Mouse (Mus musculus) right cerebral cortex, adult 18-20 months (tissue): ENCODE results near the gene Tnk1.

ENCODE experiments used
- DNase-seq: peaks from one replicate; pipeline ENCODE4 v3.0.0; 2022; ENCODE audit warnings: mixed read lengths

The Tnk1 gene

GRCm38 (mm10) chr11:69858113-69858998 lies at the start of gene Tnk1:
Tnk1 (minus strand) TSS chr11:69858730.
- DNase-seq, result no peak

DNA sequence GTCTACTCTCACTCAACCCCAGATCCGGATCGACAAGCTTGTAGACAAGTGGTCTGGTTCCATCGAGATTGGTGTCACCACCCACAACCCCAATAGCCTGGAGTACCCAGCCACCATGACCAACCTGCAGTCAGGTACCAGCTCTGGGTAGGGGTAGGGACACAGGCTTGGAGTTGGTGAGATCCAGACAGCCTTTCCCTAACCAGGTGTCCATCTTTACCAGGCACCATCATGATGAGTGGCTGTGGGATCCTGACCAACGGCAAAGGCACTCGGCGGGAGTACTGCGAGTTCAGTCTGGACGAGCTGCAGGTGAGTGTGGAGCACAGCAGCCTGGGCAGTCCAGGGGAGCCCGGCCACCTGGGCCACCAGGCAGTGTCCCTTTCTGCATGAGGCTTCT lies 45.8 kb upstream of the Tnk1 start:
- no peak for DNase-seq

GRCm38 (mm10) chr11:69902972-69903371 lies 44.4 kb upstream of the Tnk1 start:
- DNase-seq, result no peak

GRCm38 (mm10) chr11:69901993-69902392 lies 43.5 kb upstream of the Tnk1 start:
- peak; percentile 20 for DNase-seq

- peak; percentile 98 for DNase-seq
Observed at GRCm38 (mm10) chr11:69901406-69901846, 42.9 kb upstream of the Tnk1 start.

DNA sequence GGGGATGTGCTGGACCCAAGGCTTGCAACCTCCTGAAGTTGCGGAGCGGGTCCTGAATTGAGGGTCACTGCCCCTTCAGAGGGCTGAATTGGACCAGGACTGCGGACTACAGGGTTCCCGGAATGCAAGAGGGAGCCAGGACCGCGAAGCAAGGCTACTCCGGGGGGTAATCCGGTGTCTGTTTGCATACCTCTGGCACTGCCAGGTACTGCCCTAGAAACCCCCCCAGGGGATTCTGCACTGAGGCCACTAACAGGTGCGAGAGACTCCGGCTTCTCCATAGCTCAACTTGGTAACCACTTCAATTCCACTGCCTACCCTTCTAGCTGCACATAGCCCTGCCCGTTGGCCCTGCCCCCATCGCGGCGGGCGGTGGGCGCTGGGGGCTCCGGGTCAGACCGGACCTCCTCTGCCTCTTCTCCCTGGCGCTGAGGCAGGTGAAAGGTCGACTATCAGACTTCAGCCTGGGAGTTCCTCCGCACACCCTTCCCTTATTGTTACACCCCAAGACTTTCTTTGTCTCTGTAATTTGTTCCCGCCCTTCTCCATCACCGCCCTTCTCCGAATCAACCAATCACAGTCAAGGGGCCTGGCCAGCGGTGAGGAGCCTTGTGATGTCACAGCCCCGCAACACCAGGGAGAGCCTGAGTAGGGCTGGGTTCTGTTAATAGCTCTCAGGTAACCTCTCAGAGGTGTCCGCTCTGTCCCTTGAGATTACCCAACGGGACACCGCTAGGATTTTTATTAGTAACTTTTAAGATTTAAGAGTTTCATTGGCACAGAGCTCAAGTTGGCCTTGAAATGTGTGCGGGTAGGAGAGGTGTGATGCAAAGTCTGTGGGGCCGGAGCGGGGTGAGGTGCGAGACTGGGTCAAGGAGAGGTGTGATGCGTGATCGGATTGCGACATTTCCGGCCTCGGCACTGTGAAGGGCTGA lies 42.2 kb upstream of the Tnk1 start, which contains the start of the genes 2810408A11Rik and Neurl4:
2810408A11Rik (minus strand) TSS at position 517 of the 935 bp plus-strand sequence.
Neurl4 (plus strand) TSS at position 602 of the 935 bp plus-strand sequence.
- DNase-seq, result peak; percentile 93

DNA sequence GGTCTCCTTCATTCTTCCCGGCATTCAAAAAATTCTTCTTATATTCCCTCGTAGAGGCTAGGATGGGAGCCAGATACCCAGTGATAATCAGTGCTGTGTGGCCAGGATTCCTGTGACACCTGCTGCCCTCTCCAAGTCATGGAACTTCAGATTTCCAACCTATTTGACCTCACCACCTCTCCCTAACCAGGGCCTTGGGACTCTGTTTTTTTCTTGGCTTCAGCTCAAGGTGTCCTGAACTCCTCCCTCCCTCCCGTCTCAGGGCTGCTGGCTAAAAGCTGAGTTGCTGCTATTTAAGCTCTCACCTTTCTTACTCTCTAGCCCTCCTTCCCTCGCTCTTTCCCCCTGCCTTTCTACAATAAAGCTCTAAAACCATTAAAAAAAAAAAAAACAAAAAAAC lies 41.3 kb upstream of the Tnk1 start:
- no peak for DNase-seq

DNA sequence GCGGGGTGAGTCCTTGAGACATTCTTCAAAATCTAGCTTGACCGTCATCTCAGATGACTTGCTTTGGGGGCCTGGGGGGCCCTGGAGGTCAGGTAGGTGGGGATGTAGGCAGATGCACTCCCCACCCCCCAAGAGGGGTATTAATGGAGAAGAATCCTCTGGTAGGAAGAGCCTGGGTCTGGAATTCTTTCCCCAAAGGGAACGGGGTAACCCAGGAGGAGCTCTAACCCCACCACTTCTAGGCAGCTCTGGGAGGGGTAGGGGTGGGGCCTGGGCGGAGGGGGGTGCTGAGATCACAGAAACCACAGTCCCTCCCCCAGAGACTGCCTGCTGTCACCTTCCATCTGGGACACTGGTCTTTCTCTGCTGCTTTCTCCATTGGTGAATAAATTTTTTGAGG lies 36.8 kb upstream of the Tnk1 start, which contains the start of gene Acap1:
Acap1 (minus strand) TSS at position 249 of the 400 bp plus-strand sequence.
- no peak for DNase-seq

- DNase-seq, result no peak
Observed at GRCm38 (mm10) chr11:69894671-69895070, 36.1 kb upstream of the Tnk1 start.

DNA sequence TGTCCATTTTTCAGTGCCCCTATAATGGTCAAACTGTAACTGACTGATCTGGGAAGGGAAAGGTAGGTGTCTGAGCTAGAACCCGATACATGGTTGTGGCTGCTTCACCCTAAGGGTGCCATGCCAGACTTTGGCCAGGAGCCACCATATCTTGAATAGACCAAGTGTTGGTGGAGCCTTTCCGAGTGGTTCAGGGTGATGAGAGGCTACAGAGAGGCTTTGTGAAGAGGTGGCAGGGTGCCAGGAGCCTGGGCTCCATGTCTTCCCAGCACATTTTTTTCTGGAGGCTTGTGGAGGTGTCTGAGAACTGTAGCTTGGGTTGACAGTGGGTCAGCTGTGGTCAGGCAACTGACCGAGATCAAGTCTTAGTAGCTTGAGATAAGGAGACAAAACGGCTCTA lies 33.0 kb upstream of the Tnk1 start:
- peak; percentile 32 for DNase-seq

- no peak for DNase-seq
Observed at GRCm38 (mm10) chr11:69886907-69887635, 28.5 kb upstream of the Tnk1 start.

GRCm38 (mm10) chr11:69884663-69885062 lies 26.1 kb upstream of the Tnk1 start:
- no peak for DNase-seq

- no peak for DNase-seq
Observed at GRCm38 (mm10) chr11:69884240-69884639, 25.7 kb upstream of the Tnk1 start.

- no peak for DNase-seq
Observed at GRCm38 (mm10) chr11:69883527-69884151, 25.1 kb upstream of the Tnk1 start.

GRCm38 (mm10) chr11:69883066-69883465 lies 24.5 kb upstream of the Tnk1 start:
- DNase-seq, result no peak

DNA sequence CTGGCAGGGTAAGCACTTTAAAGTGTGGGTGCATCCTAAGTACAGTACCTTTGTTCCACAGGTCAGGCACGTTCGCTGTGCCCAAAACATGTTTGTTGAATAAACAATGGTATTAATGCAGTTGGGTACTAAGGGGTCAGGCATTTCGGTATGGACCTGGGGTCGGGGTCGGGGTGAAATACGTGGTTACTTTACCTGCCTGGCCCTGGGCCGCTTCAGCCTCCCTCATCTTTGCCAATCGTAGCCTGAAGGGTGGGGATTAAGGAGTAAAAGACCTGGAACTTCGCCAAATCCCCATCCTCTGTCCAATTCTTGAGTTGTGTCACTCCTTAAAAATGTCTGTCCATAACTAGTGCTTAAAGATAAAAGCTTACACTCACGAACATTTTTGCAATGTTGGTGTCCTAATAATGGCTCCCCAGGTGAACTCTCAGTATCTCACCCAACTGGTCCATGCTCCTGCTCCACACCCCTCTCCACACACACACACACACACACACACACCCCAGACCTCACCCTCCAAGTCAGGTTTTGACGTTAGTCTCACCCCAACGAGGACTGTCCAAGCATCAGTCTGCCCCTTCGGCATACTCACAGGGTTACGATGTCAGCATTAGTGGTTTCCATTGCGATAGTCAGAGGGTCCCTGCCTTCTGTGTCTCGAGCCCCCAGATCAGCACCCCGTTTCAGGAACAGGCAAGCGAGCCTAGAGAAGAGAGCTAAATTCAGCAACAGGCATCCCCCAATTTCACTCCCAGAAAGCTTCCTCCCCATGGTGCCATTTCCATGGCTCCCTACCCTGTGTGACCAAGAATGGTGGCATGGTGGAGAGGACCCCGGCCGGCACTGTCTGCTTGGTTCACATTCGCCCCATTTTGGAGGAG lies 23.5 kb upstream of the Tnk1 start:
- DNase-seq, result no peak

GRCm38 (mm10) chr11:69880853-69881603 lies 22.5 kb upstream of the Tnk1 start, which contains the start of gene Kctd11:
Kctd11 (minus strand) TSS chr11:69881406.
- peak; percentile 69 for DNase-seq

- DNase-seq, result no peak
Observed at GRCm38 (mm10) chr11:69880506-69880852, 21.9 kb upstream of the Tnk1 start.

GRCm38 (mm10) chr11:69879711-69880110 lies 21.2 kb upstream of the Tnk1 start:
- no peak for DNase-seq

DNA sequence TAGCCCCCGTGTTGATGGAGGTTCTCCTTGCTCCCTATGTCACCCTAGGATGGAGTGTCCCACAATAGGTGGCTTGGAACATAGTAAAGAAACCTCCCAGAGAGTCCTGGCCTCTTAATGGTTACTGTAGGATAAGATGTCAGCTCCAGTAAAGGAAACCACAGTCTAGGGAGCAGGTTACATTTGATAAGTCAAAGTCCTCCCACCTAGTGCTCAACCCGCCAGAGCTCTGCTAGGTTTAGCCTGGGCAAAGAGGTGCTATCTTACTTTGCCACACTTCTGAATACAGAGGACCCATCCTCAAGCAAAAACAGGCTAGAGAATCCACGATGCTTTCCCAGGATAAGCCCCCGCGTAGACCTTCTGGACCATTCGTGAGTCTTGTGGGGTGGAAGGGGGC lies 20.4 kb upstream of the Tnk1 start:
- DNase-seq, result no peak
